Mouse (Mus musculus) intestine, postnatal 0 days (tissue): ENCODE measurements around the gene Terf2ip. TPM values are rescaled to one million over a fixed set of nuclear protein-coding genes. Genes with fewer than 3 reads are reported as not detected.

Experiments
- ATAC-seq: fragments of 200-750 bp; cut with Nextera tagmentation; 2 replicates; pipeline ENCODE4 v1.8.0; 2017; ENCODE audit warnings: mild to moderate bottlenecking, moderate TSS enrichment, moderate library complexity
- H3K27ac ChIP-seq: fragments of 300-500 bp; sonication (generic); 2 replicates; pipeline ENCODE4 v1.5.1; 2014; ENCODE audit warnings: mild to moderate bottlenecking, low read depth, low read length, moderate library complexity
- H3K27me3 ChIP-seq: fragments of 300-500 bp; sonication (generic); replicated peaks from 2 replicates; pipeline ENCODE4 v1.6.1; 2014; ENCODE audit warnings: low read length, mixed read lengths; ENCODE audit not compliant: control insufficient read depth, insufficient read depth
- H3K36me3 ChIP-seq: fragments of 300-500 bp; sonication (generic); 2 replicates; pipeline ENCODE4 v1.6.1; 2014; ENCODE audit warnings: mild to moderate bottlenecking, moderate library complexity; ENCODE audit not compliant: control insufficient read depth, insufficient read depth
- H3K4me1 ChIP-seq: fragments of 300-500 bp; sonication (generic); replicated peaks from 2 replicates; pipeline ENCODE4 v1.6.1; 2014; ENCODE audit warnings: antibody characterized with exemption, low read length, mixed read lengths; ENCODE audit not compliant: control insufficient read depth, insufficient read depth
- H3K4me2 ChIP-seq: fragments of 300-500 bp; sonication (generic); replicated peaks from 2 replicates; pipeline ENCODE4 v1.6.1; 2014; ENCODE audit warnings: low read depth, mild to moderate bottlenecking, moderate library complexity
- H3K4me3 ChIP-seq: fragments of 300-500 bp; sonication (generic); 2 replicates; pipeline ENCODE4 v1.5.1; 2014; ENCODE audit warnings: low read depth, low read length
- H3K9ac ChIP-seq: fragments of 300-500 bp; sonication (generic); 2 replicates; pipeline ENCODE4 v1.6.1; 2014; ENCODE audit warnings: mild to moderate bottlenecking, low read depth, low read length
- H3K9me3 ChIP-seq: fragments of 300-500 bp; sonication (generic); 2 replicates; pipeline ENCODE4 v1.6.1; 2016; ENCODE audit warnings: mixed run types; ENCODE audit not compliant: control insufficient read depth
- CTCF ChIP-seq: sonication (generic); IDR thresholded peaks from 2 replicates; pipeline ENCODE4 v1.5.1; 2016; ENCODE audit warnings: low read depth, mild to moderate bottlenecking, control low read depth, antibody characterized with exemption, moderate library complexity
- WGBS: fragments of 180-500 bp; shearing (Covaris S2); extraction: QIAGEN DNeasy Blood & Tissue Kit; methylation state at CpG from one replicate; pipeline ENCODE4 v1.1.7; 2014; 5-methylcytosine and 5-hydroxymethylcytosine counted together
- polyA plus RNA-seq: library from polyadenylated mRNA; unstranded; fragments of >200 nt; fragmentation: Nextera tagmentation; extraction: Ambion mirVana; gene quantifications from 2 replicates; pipeline ENCODE4 v1.2.1, GENCODE M21; 2015

Gene Terf2ip
- polyA plus RNA-seq, 1 experiment from 2014 or later = 10.1 TPM

DNA sequence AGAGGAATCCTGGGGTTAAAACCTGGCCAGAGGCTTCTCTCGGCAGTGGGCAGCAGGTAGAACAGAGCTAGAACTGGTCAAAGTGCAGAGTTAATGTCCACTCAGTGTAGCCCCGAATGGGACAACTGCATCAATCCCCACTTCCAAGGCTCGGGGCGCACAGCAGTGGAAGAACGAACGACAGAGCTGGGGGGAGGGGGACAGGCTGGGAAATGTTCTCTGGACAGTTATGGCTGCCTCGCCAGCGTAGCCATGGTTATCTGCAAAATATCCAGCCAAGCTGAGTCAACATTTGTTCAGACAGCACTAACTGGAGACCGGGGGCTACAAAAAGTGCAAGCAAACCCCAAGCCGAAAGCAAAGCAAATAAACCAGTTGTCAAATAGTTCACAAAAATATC is 33.1 kb upstream of the Terf2ip start:
- no peaks in the 10 kb centered on the region for H3K27me3 ChIP-seq
- no peak overlapping the region for H3K9ac ChIP-seq
- no peaks in the 10 kb centered on the region for H3K4me1 ChIP-seq
- no peak overlapping the region for H3K4me3 ChIP-seq
- no peak overlapping the region for H3K4me2 ChIP-seq
- ATAC-seq = no peak
- 59% methylated on average over 10 of the region's 10 CpGs for WGBS
- no peaks in the 10 kb centered on the region for H3K9me3 ChIP-seq
- H3K36me3 ChIP-seq = peaks cover 24% of the 10 kb centered on the region; the same call in 1 of the 2 replicates
- no peak for TF ChIP-seq CTCF
- no peak overlapping the region for H3K27ac ChIP-seq

DNA sequence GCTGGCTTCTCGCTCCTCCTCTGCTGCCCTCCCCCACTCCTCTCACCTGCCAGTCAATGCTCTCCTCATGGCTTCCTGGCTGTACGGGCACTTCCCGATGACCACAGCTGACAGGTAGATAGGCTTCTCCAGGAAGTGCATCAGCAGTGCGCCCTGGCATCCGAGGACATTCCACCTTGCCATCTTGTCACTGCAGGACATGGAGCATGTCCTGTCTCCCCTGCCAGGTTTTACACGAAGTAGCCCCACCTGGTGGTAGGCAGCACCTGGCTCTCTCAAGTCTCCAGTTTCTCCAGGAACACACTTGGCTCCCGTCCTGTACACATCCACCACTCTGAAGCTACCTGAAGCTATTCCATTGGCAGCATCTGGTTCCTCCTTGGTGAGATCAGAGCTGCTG is 29.1 kb upstream of the Terf2ip start:
- no peak for ATAC-seq
- H3K27me3 ChIP-seq = no peaks in the 10 kb centered on the region
- peak; percentile 66 for TF ChIP-seq CTCF
- 70% methylated on average over 7 of the region's 7 CpGs for WGBS
- no peak overlapping the region for H3K9ac ChIP-seq
- no peak overlapping the region for H3K4me2 ChIP-seq
- H3K27ac ChIP-seq = no peak overlapping the region
- H3K4me1 ChIP-seq = no peaks in the 10 kb centered on the region
- no peak overlapping the region for H3K4me3 ChIP-seq
- peaks cover 23% of the 10 kb centered on the region; the same call in 1 of the 2 replicates for H3K36me3 ChIP-seq
- H3K9me3 ChIP-seq = no peaks in the 10 kb centered on the region

DNA sequence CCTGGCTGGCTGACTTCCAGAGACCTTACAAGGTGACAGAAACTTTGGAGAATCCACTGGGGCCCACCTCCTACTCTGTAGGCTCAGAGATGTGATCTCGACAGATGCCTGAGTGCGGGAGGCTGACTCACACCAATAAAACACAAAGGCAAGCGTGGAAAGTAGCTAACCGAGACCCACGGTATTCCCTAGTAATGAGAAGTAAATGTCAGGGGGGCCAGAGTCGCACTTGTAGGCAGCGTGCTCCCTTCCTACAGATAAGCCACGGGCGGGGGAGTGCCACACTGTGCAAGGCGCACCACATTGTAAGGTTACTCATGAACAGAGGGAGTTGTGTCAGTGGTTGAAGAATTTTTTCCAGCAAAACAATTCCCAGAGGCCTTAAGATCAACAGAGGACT is 26.7 kb upstream of the Terf2ip start:
- no peak for ATAC-seq
- Histone ChIP-seq H3K4me2 (no peak overlapping the region), H3K27ac (no peak overlapping the region), H3K9ac (no peak overlapping the region), H3K4me3 (no peak overlapping the region), H3K4me1 (no peaks in the 10 kb centered on the region), H3K9me3 (no peaks in the 10 kb centered on the region), H3K36me3 (peaks cover 24% of the 10 kb centered on the region), H3K27me3 (no peaks in the 10 kb centered on the region)
- WGBS = 68% methylated on average over 10 of the region's 10 CpGs
- TF ChIP-seq CTCF = no peak

DNA sequence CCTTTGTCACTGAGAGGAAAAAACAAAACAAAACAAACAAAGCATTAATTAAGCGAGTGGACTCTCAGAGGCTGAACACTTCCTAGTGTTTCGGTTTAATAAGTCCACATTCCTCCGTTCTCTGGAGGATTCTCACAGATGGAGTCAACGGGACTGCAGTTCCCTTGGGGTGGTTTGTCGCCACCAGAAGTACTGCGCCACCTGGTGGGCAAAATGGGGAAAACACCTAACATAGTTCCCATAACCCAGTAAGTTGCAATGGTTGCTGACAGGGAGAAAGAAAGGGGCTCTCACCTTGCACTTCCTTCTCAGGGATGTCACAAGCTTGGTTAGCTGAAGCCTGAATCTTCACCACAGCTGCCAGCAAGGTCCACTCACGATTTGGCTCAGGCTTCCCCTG is 21.3 kb upstream of the Terf2ip start:
- 0 out of 2 replicates have a peak, but pooled peaks cover 2% of the 10 kb centered on the region for H3K4me1 ChIP-seq
- 10% methylated on average over 7 of the region's 7 CpGs for WGBS
- H3K9ac ChIP-seq = no peak overlapping the region
- no peaks in the 10 kb centered on the region for H3K9me3 ChIP-seq
- no peak overlapping the region for H3K4me3 ChIP-seq
- peaks cover 29% of the 10 kb centered on the region for H3K36me3 ChIP-seq
- H3K27ac ChIP-seq = no peak overlapping the region
- H3K4me2 ChIP-seq = 0 out of 2 replicates have a peak overlapping the region, but pooled peaks have one; percentile 21
- TF ChIP-seq CTCF = peak; percentile 95
- H3K27me3 ChIP-seq = no peaks in the 10 kb centered on the region
- peak; percentile 39; the same call in 1 of the 2 replicates for ATAC-seq

DNA sequence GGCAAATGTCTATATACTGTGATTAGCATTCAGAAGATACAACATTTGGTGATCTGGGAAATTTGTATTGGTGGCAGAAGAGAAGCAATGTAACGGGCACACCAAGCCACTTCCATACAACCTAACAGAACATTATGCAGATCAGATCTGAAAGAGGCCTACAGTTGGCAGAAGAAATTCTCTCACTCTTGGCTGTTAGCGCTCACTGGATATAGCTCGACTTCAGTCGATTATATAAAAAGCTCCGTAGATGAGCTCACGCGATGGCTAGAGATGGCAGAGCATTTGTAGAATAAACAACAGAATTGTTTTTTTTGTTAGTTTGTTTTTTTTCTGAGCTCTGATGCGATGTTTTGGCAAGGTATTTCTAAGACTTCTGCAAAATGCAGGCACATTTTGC is 19.9 kb upstream of the Terf2ip start:
- ATAC-seq = no peak
- H3K27ac ChIP-seq = no peak overlapping the region
- WGBS = 49% methylated on average over 8 of the region's 8 CpGs
- TF ChIP-seq CTCF = no peak
- H3K36me3 ChIP-seq = peaks cover 42% of the 10 kb centered on the region
- no peaks in the 10 kb centered on the region for H3K27me3 ChIP-seq
- H3K4me2 ChIP-seq = peak overlapping the region; percentile 93
- H3K4me1 ChIP-seq = 0 out of 2 replicates have a peak, but pooled peaks cover 2% of the 10 kb centered on the region
- peak overlapping the region; percentile 81 for H3K4me3 ChIP-seq
- H3K9ac ChIP-seq = peak overlapping the region; percentile 57
- no peaks in the 10 kb centered on the region for H3K9me3 ChIP-seq

DNA sequence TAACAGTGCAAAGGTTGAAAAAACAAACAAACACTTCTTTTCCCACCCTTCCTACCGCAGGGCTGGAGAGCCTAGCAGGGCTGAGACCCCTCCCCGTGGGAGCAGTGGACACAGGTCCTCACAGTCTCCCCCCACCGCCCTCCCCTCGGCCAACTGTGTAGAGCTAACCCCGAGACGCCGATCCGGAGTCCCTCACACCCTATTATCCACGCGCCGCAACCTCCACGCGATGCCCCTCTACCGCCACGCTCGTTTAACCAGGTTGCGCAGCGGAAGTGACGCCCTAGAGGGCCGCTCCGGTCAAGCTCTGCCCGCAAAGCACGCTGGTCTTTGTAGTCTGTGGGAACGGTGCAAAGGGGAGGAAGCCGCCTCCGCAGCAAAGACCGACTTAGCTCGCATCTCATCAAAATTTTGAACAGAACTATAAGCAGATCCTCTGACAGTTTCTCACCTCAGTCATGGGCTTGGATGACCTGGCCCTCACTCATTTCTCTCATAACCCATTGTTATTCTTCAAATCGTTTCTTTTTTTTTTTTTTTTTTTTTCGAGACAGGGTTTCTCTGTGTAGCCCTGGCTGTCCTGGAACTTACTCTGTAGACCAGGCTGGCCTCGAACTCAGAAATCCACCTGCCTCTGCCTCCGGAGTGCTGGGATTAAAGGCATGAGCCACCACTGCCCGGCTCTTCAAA is 19.0 kb upstream of the Terf2ip start, which contains the start of gene Adat1:
TSS of gene Adat1 (minus strand) at position 290 of the 690 bp plus-strand sequence.
- Histone ChIP-seq H3K4me1 (0 out of 2 replicates have a peak, but pooled peaks cover 2% of the 10 kb centered on the region), H3K36me3 (peaks cover 46% of the 10 kb centered on the region), H3K4me3 (peak within 1 kb of the TSS; percentile 81), H3K27me3 (no peaks in the 10 kb centered on the region), H3K4me2 (peak within 1 kb of the TSS; percentile 93), H3K27ac (no peak within 1 kb of the TSS), H3K9ac (peak within 1 kb of the TSS; percentile 57), H3K9me3 (no peaks in the 10 kb centered on the region)
- peak; percentile 90 for ATAC-seq
- WGBS = 4% methylated on average over 33 of the region's 33 CpGs
- TF ChIP-seq CTCF = peak; percentile 36; the same call in 1 of the 2 replicates
